9 mouse cellular contexts compared by ENCODE assay signal in the genomic region with DNA sequence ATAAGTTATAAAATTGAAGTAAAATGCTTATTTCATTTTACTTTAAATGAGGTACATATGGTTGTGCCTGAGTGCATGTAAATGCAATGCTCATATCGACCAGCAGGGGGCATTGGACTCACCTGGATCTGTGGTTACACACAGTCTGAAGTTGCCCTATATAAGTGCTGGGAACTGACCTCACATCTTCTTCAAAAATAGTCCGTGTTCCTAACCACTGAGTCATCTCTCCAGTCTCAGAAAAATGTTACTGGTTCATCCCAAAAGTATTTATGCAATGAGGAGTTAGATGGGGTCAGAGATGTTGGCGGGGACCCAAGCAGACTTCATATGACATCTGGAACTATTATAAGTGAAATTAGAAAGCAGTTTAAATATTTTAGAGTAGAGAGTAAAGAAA. TPM values are rescaled to one million over a fixed set of nuclear protein-coding genes. Genes with fewer than 3 reads are reported as not detected.
A peak's percentile ranks its signal among the peaks of the same experiment; 100 is the strongest.
DNase-seq lines count a peak whose midpoint lies in the region; ATAC-seq lines count a peak whose summit lies in the region.
"Had no signal": no experiment of that assay in that cellular context is flagged by ENCODE, and none has a peak within 500 bp of the region (broad histone marks: within the 10 kb centered on the region; RNA-seq: fewer than 3 reads in every experiment).

No protein-coding gene starts in this region.

- H3K9ac ChIP-seq in kidney, embryonic 15.5 days: no peak overlapping the region
- H3K9ac ChIP-seq: limb, embryonic 12.5 days had no signal

- H3K36me3 ChIP-seq in kidney, embryonic 15.5 days: no peaks in the 10 kb centered on the region
- H3K36me3 ChIP-seq: limb, embryonic 12.5 days had no signal

- no peaks in the 10 kb centered on the region for H3K27me3 ChIP-seq in kidney, embryonic 15.5 days
- H3K27me3 ChIP-seq: limb, embryonic 12.5 days had no signal

- H3K4me2 ChIP-seq in kidney, embryonic 15.5 days: no peak overlapping the region
- H3K4me2 ChIP-seq: limb, embryonic 12.5 days had no signal

- peak; percentile 34 for DNase-seq in kidney, adult 9 months
- peak; percentile 91 for DNase-seq in Muller cell, postnatal 12 days (ENCODE audit: inconsistent ontology term)
- DNase-seq in spleen, postnatal 10 days (ENCODE audit: low spot score in 2 of 2): peak; percentile 33 to 65
- DNase-seq in cerebellum, adult 11-12 months: no peak
- DNase-seq in left cerebral cortex, adult 11 months (ENCODE audit: low spot score): no peak
- no peak for DNase-seq in urinary bladder, postnatal 4 days (ENCODE audit: low spot score in 2 of 2)

- no peak for ATAC-seq in kidney, embryonic 15.5 days (replicated peaks; ENCODE audit: low FRiP score)
- peak; percentile 65 for ATAC-seq in granulocyte monocyte progenitor cell, adult 5-6 weeks (replicated peaks; ENCODE audit: poor library complexity, severe bottlenecking)

- no peak overlapping the region for H3K27ac ChIP-seq in kidney, embryonic 15.5 days
- H3K27ac ChIP-seq: limb, embryonic 12.5 days had no signal

- H3K9me3 ChIP-seq in kidney, embryonic 15.5 days (replicated peaks): no peaks in the 10 kb centered on the region
- H3K9me3 ChIP-seq: limb, embryonic 12.5 days had no signal

- H3K4me3 ChIP-seq in kidney, embryonic 15.5 days (replicated peaks): no peak overlapping the region
- H3K4me3 ChIP-seq: limb, embryonic 12.5 days had no signal

- 51% methylated on average over 3 of the region's 3 CpGs for WGBS in kidney, embryonic 15.5 days

- 0 out of 2 replicates have a peak, but pooled peaks cover 6% of the 10 kb centered on the region for H3K4me1 ChIP-seq in kidney, embryonic 15.5 days

RNA-seq across cellular contexts. Expression of a gene that starts 25.4 kb away (rescaled TPM):
- 1.3 and 1.5 TPM in 2 replicates for polyA plus RNA-seq in kidney, embryonic 15.5 days (2015; fragmentation: Nextera tagmentation; extraction: Ambion mirVana)
- total RNA-seq in granulocyte monocyte progenitor cell, adult 5-6 weeks (2014; fragmentation: Nextera tagmentation): 3.0 and 3.7 TPM in 2 replicates
- 5.6 and 7.0 TPM in 2 replicates for total RNA-seq in granulocyte monocyte progenitor cell, adult 5-6 weeks (2017)

Comparison
In these comparisons a context has a peak if more than half of its experiments do, and no peak if none do; other contexts are left out.
1. DNase-seq: peak in kidney, adult 9 months (single experiment), Muller cell, postnatal 12 days (single experiment) and spleen, postnatal 10 days (2 of 2); none in cerebellum, adult 11-12 months (single experiment), left cerebral cortex, adult 11 months (single experiment) and urinary bladder, postnatal 4 days (0 of 2).